Mouse (Mus musculus): Measurements from ENCODE around the gene Cep57. TPM values are rescaled to one million over a fixed set of nuclear protein-coding genes. Genes with fewer than 3 reads are reported as not detected.
"Not testable (repeated sequence)": the region's sequence is repeated elsewhere in the genome, so short reads cannot be mapped to it uniquely, and the experiment has no call there.

Gene Cep57
- polyA plus RNA-seq, 1 experiment from 2014 or later, result 36.5 TPM

DNA sequence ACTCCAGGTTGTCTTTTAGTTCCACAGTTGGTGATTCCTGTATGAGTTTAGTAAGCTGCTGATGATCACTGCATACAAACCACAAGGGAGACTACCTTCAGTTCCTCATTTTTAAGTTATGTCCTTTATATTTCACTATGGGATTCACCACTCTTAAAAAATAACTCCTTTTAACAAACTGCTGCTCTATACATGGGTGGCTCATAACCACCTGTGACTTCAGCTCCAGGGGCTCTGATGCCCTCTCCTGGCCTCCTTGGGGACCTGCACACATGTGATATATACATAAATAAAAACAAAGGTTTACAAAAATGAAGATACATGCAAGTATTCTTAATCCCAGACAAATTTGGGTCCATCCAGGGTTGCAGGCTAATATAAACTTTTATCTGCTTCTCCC, 17.0 kb downstream of the Cep57 start:
- Histone ChIP-seq H3K4me2 (ENCODE audit: low read length) (no peak overlapping the region), H3K9me3 (replicated peaks; ENCODE audit: control insufficient read depth, low read length, poor library complexity, severe bottlenecking) (no peaks in the 10 kb centered on the region), H3K27me3 (ENCODE audit: control insufficient read depth, insufficient read depth, low read depth, low read length) (no peaks in the 10 kb centered on the region), H3K4me1 (ENCODE audit: control insufficient read depth, insufficient read depth, low read length) (no peaks in the 10 kb centered on the region), H3K9ac (ENCODE audit: low read depth, low read length) (no peak overlapping the region), H3K36me3 (ENCODE audit: control insufficient read depth, insufficient read depth, low read length) (peaks cover 22% of the 10 kb centered on the region; the same call in 1 of the 2 replicates), H3K27ac (ENCODE audit: low read length) (no peak overlapping the region), H3K4me3 (ENCODE audit: low read depth, low read length) (no peak overlapping the region)
- ATAC-seq, result no peak

- 94% methylated on average over 5 of the region's 5 CpGs for WGBS
- ATAC-seq, result no peak
- Histone ChIP-seq H3K9me3 (replicated peaks; ENCODE audit: control insufficient read depth, low read length, poor library complexity, severe bottlenecking) (no peaks in the 10 kb centered on the region), H3K4me2 (ENCODE audit: low read length) (no peak overlapping the region), H3K36me3 (ENCODE audit: control insufficient read depth, insufficient read depth, low read length) (peaks cover 26% of the 10 kb centered on the region; the same call in 1 of the 2 replicates), H3K4me1 (ENCODE audit: control insufficient read depth, insufficient read depth, low read length) (no peaks in the 10 kb centered on the region), H3K27ac (ENCODE audit: low read length) (no peak overlapping the region), H3K4me3 (ENCODE audit: low read depth, low read length) (no peak overlapping the region), H3K9ac (ENCODE audit: low read depth, low read length) (no peak overlapping the region), H3K27me3 (ENCODE audit: control insufficient read depth, insufficient read depth, low read depth, low read length) (no peaks in the 10 kb centered on the region)
These were observed 19.2 kb downstream of the Cep57 start for GRCm38 (mm10) chr9:13807657-13808056.

- Histone ChIP-seq H3K36me3 (ENCODE audit: control insufficient read depth, insufficient read depth, low read length) (peaks cover 26% of the 10 kb centered on the region; the same call in 1 of the 2 replicates), H3K9ac (ENCODE audit: low read depth, low read length) (no peak overlapping the region), H3K4me2 (ENCODE audit: low read length) (no peak overlapping the region), H3K27me3 (ENCODE audit: control insufficient read depth, insufficient read depth, low read depth, low read length) (no peaks in the 10 kb centered on the region), H3K4me3 (ENCODE audit: low read depth, low read length) (no peak overlapping the region), H3K27ac (ENCODE audit: low read length) (no peak overlapping the region), H3K9me3 (replicated peaks; ENCODE audit: control insufficient read depth, low read length, poor library complexity, severe bottlenecking) (no peaks in the 10 kb centered on the region), H3K4me1 (ENCODE audit: control insufficient read depth, insufficient read depth, low read length) (no peaks in the 10 kb centered on the region)
- 93% methylated on average over 7 of the region's 7 CpGs for WGBS
- ATAC-seq, result no peak
These were observed 20.1 kb downstream of the Cep57 start for GRCm38 (mm10) chr9:13806854-13807253.

DNA sequence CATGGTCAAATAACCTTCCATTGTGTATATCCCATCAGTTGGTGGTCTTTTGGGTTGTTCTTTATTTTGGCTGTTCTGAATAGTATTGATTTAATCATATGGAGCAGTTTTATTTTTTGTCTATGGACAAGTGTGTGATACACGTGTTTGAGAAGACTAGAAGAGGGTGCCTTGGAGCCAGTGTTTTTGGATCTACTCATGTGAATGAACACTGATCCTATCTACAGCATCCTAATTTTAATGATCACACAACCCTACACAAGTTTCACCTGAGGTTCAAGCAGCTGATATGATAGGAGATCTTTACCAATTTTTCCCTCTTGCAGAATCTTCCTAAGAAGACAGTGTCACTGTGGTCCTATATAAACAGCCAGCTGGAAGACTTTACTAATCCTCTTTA, 22.4 kb downstream of the Cep57 start:
- peaks cover 30% of the 10 kb centered on the region for H3K36me3 ChIP-seq (ENCODE audit: control insufficient read depth, insufficient read depth, low read length)
- WGBS, result 75% methylated on average over 1 of the region's 1 CpGs

DNA sequence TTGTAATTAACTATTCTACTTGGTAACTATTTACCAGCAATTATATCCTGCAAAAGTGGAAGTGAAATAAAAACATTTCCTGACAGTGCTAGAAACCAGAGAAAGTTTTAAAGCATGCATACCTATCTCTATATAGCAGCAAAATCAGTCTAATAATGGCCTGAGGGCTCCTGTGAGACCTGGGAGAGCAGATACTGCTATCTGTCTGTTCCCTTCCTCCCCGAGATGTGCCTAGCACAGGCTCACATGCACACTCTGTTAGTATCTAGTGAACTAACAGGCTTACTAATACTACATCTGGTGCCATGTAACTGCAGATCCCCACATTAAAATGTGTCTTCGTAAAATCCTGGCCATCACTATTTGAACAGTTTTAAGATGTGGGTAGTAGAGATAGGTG, 32.2 kb downstream of the Cep57 start:
- H3K4me1 ChIP-seq (ENCODE audit: control insufficient read depth, insufficient read depth, low read length), result no peaks in the 10 kb centered on the region
- H3K4me2 ChIP-seq (ENCODE audit: low read length), result no peak overlapping the region
- ATAC-seq, result no peak
- 95% methylated on average over 2 of the region's 2 CpGs for WGBS
- H3K27ac ChIP-seq (ENCODE audit: low read length), result no peak overlapping the region
- peaks cover 21% of the 10 kb centered on the region for H3K36me3 ChIP-seq (ENCODE audit: control insufficient read depth, insufficient read depth, low read length)
- no peaks in the 10 kb centered on the region for H3K9me3 ChIP-seq (replicated peaks; ENCODE audit: control insufficient read depth, low read length, poor library complexity, severe bottlenecking)
- no peak overlapping the region for H3K9ac ChIP-seq (ENCODE audit: low read depth, low read length)
- H3K27me3 ChIP-seq (ENCODE audit: control insufficient read depth, insufficient read depth, low read depth, low read length), result no peaks in the 10 kb centered on the region
- no peak overlapping the region for H3K4me3 ChIP-seq (ENCODE audit: low read depth, low read length)

More for the DNA sequence above, 22.4 kb downstream of the Cep57 start:
- Histone ChIP-seq H3K9me3 (replicated peaks; ENCODE audit: control insufficient read depth, low read length, poor library complexity, severe bottlenecking) (no peaks in the 10 kb centered on the region), H3K4me1 (ENCODE audit: control insufficient read depth, insufficient read depth, low read length) (no peaks in the 10 kb centered on the region), H3K4me2 (ENCODE audit: low read length) (no peak overlapping the region), H3K27me3 (ENCODE audit: control insufficient read depth, insufficient read depth, low read depth, low read length) (no peaks in the 10 kb centered on the region), H3K27ac (ENCODE audit: low read length) (no peak overlapping the region), H3K4me3 (ENCODE audit: low read depth, low read length) (no peak overlapping the region), H3K9ac (ENCODE audit: low read depth, low read length) (no peak overlapping the region)
- no peak for ATAC-seq

- Histone ChIP-seq H3K27me3 (ENCODE audit: control insufficient read depth, insufficient read depth, low read depth, low read length) (no peaks in the 10 kb centered on the region), H3K9ac (ENCODE audit: low read depth, low read length) (no peak overlapping the region), H3K4me3 (ENCODE audit: low read depth, low read length) (no peak overlapping the region), H3K4me2 (ENCODE audit: low read length) (no peak overlapping the region), H3K36me3 (ENCODE audit: control insufficient read depth, insufficient read depth, low read length) (peaks cover 18% of the 10 kb centered on the region; the same call in 1 of the 2 replicates), H3K27ac (ENCODE audit: low read length) (no peak overlapping the region), H3K4me1 (ENCODE audit: control insufficient read depth, insufficient read depth, low read length) (no peaks in the 10 kb centered on the region), H3K9me3 (replicated peaks; ENCODE audit: control insufficient read depth, low read length, poor library complexity, severe bottlenecking) (no peaks in the 10 kb centered on the region)
- WGBS, result 70% methylated on average over 1 of the region's 1 CpGs
- no peak for ATAC-seq
These were observed 32.6 kb downstream of the Cep57 start for GRCm38 (mm10) chr9:13794302-13794701.

GRCm38 (mm10) chr9:13790864-13791263, 36.0 kb downstream of the Cep57 start:
- H3K27ac ChIP-seq (ENCODE audit: low read length); H3K4me3 ChIP-seq (ENCODE audit: low read depth, low read length); H3K4me2 ChIP-seq (ENCODE audit: low read length); H3K27me3 ChIP-seq (ENCODE audit: control insufficient read depth, insufficient read depth, low read depth, low read length); H3K9me3 ChIP-seq (replicated peaks; ENCODE audit: control insufficient read depth, low read length, poor library complexity, severe bottlenecking); H3K9ac ChIP-seq (ENCODE audit: low read depth, low read length); ATAC-seq; H3K36me3 ChIP-seq (ENCODE audit: control insufficient read depth, insufficient read depth, low read length); H3K4me1 ChIP-seq (ENCODE audit: control insufficient read depth, insufficient read depth, low read length): not testable (repeated sequence)
- WGBS, result 95% methylated on average over 7 of the region's 8 CpGs

- Histone ChIP-seq H3K9me3 (replicated peaks; ENCODE audit: control insufficient read depth, low read length, poor library complexity, severe bottlenecking) (no peaks in the 10 kb centered on the region), H3K27ac (ENCODE audit: low read length) (no peak overlapping the region), H3K36me3 (ENCODE audit: control insufficient read depth, insufficient read depth, low read length) (peaks cover 4% of the 10 kb centered on the region; the same call in 1 of the 2 replicates), H3K4me2 (ENCODE audit: low read length) (no peak overlapping the region), H3K9ac (ENCODE audit: low read depth, low read length) (no peak overlapping the region), H3K4me3 (ENCODE audit: low read depth, low read length) (no peak overlapping the region), H3K4me1 (ENCODE audit: control insufficient read depth, insufficient read depth, low read length) (no peaks in the 10 kb centered on the region), H3K27me3 (ENCODE audit: control insufficient read depth, insufficient read depth, low read depth, low read length) (no peaks in the 10 kb centered on the region)
- 94% methylated on average over 1 of the region's 1 CpGs for WGBS
- ATAC-seq, result no peak
These were observed 44.9 kb downstream of the Cep57 start for GRCm38 (mm10) chr9:13781985-13782384.

- 0 out of 2 replicates have a peak, but pooled peaks cover 3% of the 10 kb centered on the region for H3K4me1 ChIP-seq (ENCODE audit: control insufficient read depth, insufficient read depth, low read length)
- H3K36me3 ChIP-seq (ENCODE audit: control insufficient read depth, insufficient read depth, low read length), result no peaks in the 10 kb centered on the region
- no peaks in the 10 kb centered on the region for H3K27me3 ChIP-seq (ENCODE audit: control insufficient read depth, insufficient read depth, low read depth, low read length)
- no peak overlapping the region for H3K9ac ChIP-seq (ENCODE audit: low read depth, low read length)
- H3K9me3 ChIP-seq (replicated peaks; ENCODE audit: control insufficient read depth, low read length, poor library complexity, severe bottlenecking), result no peaks in the 10 kb centered on the region
- WGBS, result 96% methylated on average over 1 of the region's 1 CpGs
- no peak overlapping the region for H3K27ac ChIP-seq (ENCODE audit: low read length)
- H3K4me3 ChIP-seq (ENCODE audit: low read depth, low read length), result no peak overlapping the region
- no peak for ATAC-seq
- no peak overlapping the region for H3K4me2 ChIP-seq (ENCODE audit: low read length)
These were observed 52.2 kb downstream of the Cep57 start for GRCm38 (mm10) chr9:13774732-13775131.

All from midbrain, embryonic 16.5 days (tissue).